10 mouse cellular contexts compared by ENCODE assay signal in genomic region chr15:79097135-79097534, GRCm38 (mm10). TPM values are rescaled to one million over a fixed set of nuclear protein-coding genes. Genes with fewer than 3 reads are reported as not detected.
A peak's percentile ranks its signal among the peaks of the same experiment; 100 is the strongest.
DNase-seq lines count a peak whose midpoint lies in the region; ATAC-seq and TF ChIP-seq lines count a peak whose summit lies in the region.
"Had no signal": no experiment of that assay in that cellular context is flagged by ENCODE, and none has a peak within 500 bp of the region (broad histone marks: within the 10 kb centered on the region; RNA-seq: fewer than 3 reads in every experiment).

No protein-coding gene starts in this region.

- H3K9me3 ChIP-seq in kidney, embryonic 15.5 days (replicated peaks): no peaks in the 10 kb centered on the region
- H3K9me3 ChIP-seq in intestine, embryonic 15.5 days: no peaks in the 10 kb centered on the region

- no peak overlapping the region; the same call in 1 of the 2 replicates for H3K4me2 ChIP-seq in kidney, embryonic 15.5 days
- H3K4me2 ChIP-seq in intestine, embryonic 15.5 days (replicated peaks): no peak overlapping the region; the same call in 1 of the 2 replicates

- TF ChIP-seq CTCF in gastrocnemius, adult 2 months (IDR thresholded peaks at IDR 0.05): no peak

- H3K4me3 ChIP-seq in gastrocnemius, adult 2 months: peak overlapping the region; percentile 51
- H3K4me3 ChIP-seq in kidney, embryonic 15.5 days (replicated peaks): no peak overlapping the region
- no peak overlapping the region for H3K4me3 ChIP-seq in brown adipose tissue, adult 24 weeks (ENCODE audit: insufficient read depth, low read depth, low read length)
- H3K4me3 ChIP-seq in intestine, embryonic 15.5 days (replicated peaks): no peak overlapping the region

- peaks cover 40% of the 10 kb centered on the region for H3K4me1 ChIP-seq in kidney, embryonic 15.5 days
- peaks cover 14% of the 10 kb centered on the region for H3K4me1 ChIP-seq in brown adipose tissue, adult 24 weeks (ENCODE audit: control insufficient read depth, insufficient read depth, insufficient read length, low read length)
- peaks cover 20% of the 10 kb centered on the region for H3K4me1 ChIP-seq in intestine, embryonic 15.5 days (replicated peaks)

- no peak for DNase-seq in gastrocnemius, adult 2 months
- DNase-seq in gastrocnemius, postnatal 36 days: no peak
- DNase-seq in kidney, postnatal 25 days: no peak
- DNase-seq in B cell, adult 2 months: no peak
- no peak for DNase-seq in urinary bladder, postnatal 36 days (ENCODE audit: low spot score in 2 of 2)

- H3K27me3 ChIP-seq in kidney, embryonic 15.5 days: no peaks in the 10 kb centered on the region
- no peaks in the 10 kb centered on the region for H3K27me3 ChIP-seq in intestine, embryonic 15.5 days (replicated peaks)

- intact Hi-C loops in gastrocnemius, adult 2 months (cut with DNase I): no loop called here
- intact Hi-C loops in gastrocnemius, postnatal 36 days (cut with DNase I): no loop called here

- no peak for ATAC-seq in kidney, embryonic 15.5 days (replicated peaks; ENCODE audit: low FRiP score)
- no peak for ATAC-seq in intestine, embryonic 15.5 days
- ATAC-seq: forebrain, embryonic 16.5 days; inflammation-experienced regulatory T-cells, adult 6 months had no signal

- peaks cover 43% of the 10 kb centered on the region for H3K36me3 ChIP-seq in kidney, embryonic 15.5 days
- H3K36me3 ChIP-seq in intestine, embryonic 15.5 days: peaks cover 13% of the 10 kb centered on the region

- 16% methylated on average over 2 of the region's 2 CpGs for WGBS in kidney, embryonic 15.5 days
- WGBS in intestine, embryonic 15.5 days: 25% methylated on average over 2 of the region's 2 CpGs

- no peak overlapping the region; the same call in 1 of the 2 replicates for H3K9ac ChIP-seq in kidney, embryonic 15.5 days
- H3K9ac ChIP-seq in intestine, embryonic 15.5 days: no peak overlapping the region

- H3K27ac ChIP-seq in gastrocnemius, adult 2 months: peak overlapping the region; percentile 83
- peak overlapping the region; percentile 82 for H3K27ac ChIP-seq in kidney, embryonic 15.5 days
- H3K27ac ChIP-seq in brown adipose tissue, adult 24 weeks (replicated peaks; ENCODE audit: low read depth, low read length): peak overlapping the region; percentile 88
- peak overlapping the region; percentile 75 for H3K27ac ChIP-seq in intestine, embryonic 15.5 days

RNA-seq across cellular contexts. Expression of gene Micall1, which starts 11.6 kb away (rescaled TPM):
- total RNA-seq in gastrocnemius, adult 2 months (2021): 10 to 100 TPM; 11.2 to 14.5 TPM
- total RNA-seq in gastrocnemius, postnatal 36 days (2021): 10 to 100 TPM; 11.8 to 13.5 TPM
- polyA plus RNA-seq in kidney, embryonic 15.5 days (2015; fragmentation: Nextera tagmentation; extraction: Ambion mirVana): 8.6 and 11.0 TPM in 2 replicates
- 20.2 and 21.8 TPM in 2 replicates for polyA plus RNA-seq in brown adipose tissue, adult 24 weeks (2012; ENCODE audit: insufficient read depth, insufficient read length, missing spikeins)
- polyA plus RNA-seq in intestine, embryonic 15.5 days (2015; fragmentation: Nextera tagmentation; extraction: Ambion mirVana): 8.3 TPM in 2 replicates

RNA-seq across cellular contexts. Expression of gene Eif3l, which starts 22.2 kb away (rescaled TPM):
- total RNA-seq in gastrocnemius, adult 2 months (2021): 10 to 100 TPM; 53.6 to 54.0 TPM
- total RNA-seq in gastrocnemius, postnatal 36 days (2021): 10 to 100 TPM; 46.6 to 52.6 TPM
- polyA plus RNA-seq in kidney, embryonic 15.5 days (2015; fragmentation: Nextera tagmentation; extraction: Ambion mirVana): 243 and 247 TPM in 2 replicates
- 177 and 198 TPM in 2 replicates for polyA plus RNA-seq in brown adipose tissue, adult 24 weeks (2012; ENCODE audit: insufficient read depth, insufficient read length, missing spikeins)
- polyA plus RNA-seq in intestine, embryonic 15.5 days (2015; fragmentation: Nextera tagmentation; extraction: Ambion mirVana): 229 and 241 TPM in 2 replicates

RNA-seq across cellular contexts. Expression of gene Ankrd54, which starts 34.4 kb away (rescaled TPM):
- total RNA-seq in gastrocnemius, adult 2 months (2021): 1 to 10 TPM; 4.5 to 5.1 TPM
- total RNA-seq in gastrocnemius, postnatal 36 days (2021): 1 to 10 TPM; 2.7 to 4.3 TPM
- 47.7 and 56.3 TPM in 2 replicates for polyA plus RNA-seq in kidney, embryonic 15.5 days (2015; fragmentation: Nextera tagmentation; extraction: Ambion mirVana)
- 5.7 and 8.7 TPM in 2 replicates for polyA plus RNA-seq in brown adipose tissue, adult 24 weeks (2012; ENCODE audit: insufficient read depth, insufficient read length, missing spikeins)
- 53.5 and 56.2 TPM in 2 replicates for polyA plus RNA-seq in intestine, embryonic 15.5 days (2015; fragmentation: Nextera tagmentation; extraction: Ambion mirVana)

RNA-seq across cellular contexts. Expression of gene Polr2f, which starts 43.7 kb away (rescaled TPM):
- 10 to 100 TPM; 61.0 to 87.7 TPM for total RNA-seq in gastrocnemius, adult 2 months (2021)
- 10 to 100 TPM; 65.9 to 67.1 TPM for total RNA-seq in gastrocnemius, postnatal 36 days (2021)
- polyA plus RNA-seq in kidney, embryonic 15.5 days (2015; fragmentation: Nextera tagmentation; extraction: Ambion mirVana): 303 and 317 TPM in 2 replicates
- 173 and 185 TPM in 2 replicates for polyA plus RNA-seq in brown adipose tissue, adult 24 weeks (2012; ENCODE audit: insufficient read depth, insufficient read length, missing spikeins)
- 311 and 328 TPM in 2 replicates for polyA plus RNA-seq in intestine, embryonic 15.5 days (2015; fragmentation: Nextera tagmentation; extraction: Ambion mirVana)

RNA-seq across cellular contexts. Expression of gene 1700088E04Rik, which starts 43.9 kb away (rescaled TPM):
- total RNA-seq in gastrocnemius, adult 2 months (2021): 1 to 10 TPM; 1.1 to 1.2 TPM
- total RNA-seq in gastrocnemius, postnatal 36 days (2021): 1 to 10 TPM in 1 of 2 experiments, under 1 TPM in 1; 0.66 to 1.2 TPM
- 7.7 and 10.5 TPM in 2 replicates for polyA plus RNA-seq in kidney, embryonic 15.5 days (2015; fragmentation: Nextera tagmentation; extraction: Ambion mirVana)
- polyA plus RNA-seq in brown adipose tissue, adult 24 weeks (2012; ENCODE audit: insufficient read depth, insufficient read length, missing spikeins): 2.1 TPM in 1 of 2 replicates, not detected in the other
- 4.5 and 5.7 TPM in 2 replicates for polyA plus RNA-seq in intestine, embryonic 15.5 days (2015; fragmentation: Nextera tagmentation; extraction: Ambion mirVana)
